Mouse (Mus musculus) cortical plate, adult 2 months (tissue): ENCODE measurements around the gene Svopl.

Experiments used
- CTCF ChIP-seq: fragments of 200-500 bp; IDR thresholded peaks from 2 replicates; pipeline ENCODE4 v1.5.1; 2011; ENCODE audit warnings: mild to moderate bottlenecking, control low read depth, low read length; ENCODE audit not compliant: insufficient read depth; ENCODE audit errors: extremely low read depth
- POLR2A ChIP-seq: fragments of 200-500 bp; IDR thresholded peaks from 2 replicates; pipeline ENCODE4 v1.6.1; 2011; ENCODE audit warnings: mild to moderate bottlenecking, low read length, control low read depth; ENCODE audit not compliant: insufficient read depth; ENCODE audit errors: extremely low read depth

DNA sequence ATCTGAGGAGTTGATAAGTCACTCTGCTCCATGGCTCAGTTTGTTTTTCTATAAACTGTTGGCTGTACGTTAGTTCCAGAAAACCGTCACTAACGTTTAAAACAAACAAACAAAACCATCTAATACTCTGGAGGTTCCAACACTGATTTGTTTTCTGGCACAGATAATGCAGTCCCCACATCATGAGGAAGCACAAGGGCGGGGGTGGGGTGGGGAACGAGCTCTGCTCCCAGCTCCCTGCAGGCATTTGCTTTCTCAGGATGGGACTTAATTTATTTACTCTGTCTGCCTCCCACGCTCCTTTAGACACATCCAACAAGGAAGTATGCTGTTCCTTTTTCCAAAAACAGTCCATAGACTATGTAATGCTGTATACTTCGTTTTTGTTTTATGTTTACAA lies 23.5 kb downstream of the Svopl start:
- TF ChIP-seq CTCF (no peak), POLR2A (no peak)
